Mouse (Mus musculus): Measurements from ENCODE around the gene Mif.

Mif gene

DNA sequence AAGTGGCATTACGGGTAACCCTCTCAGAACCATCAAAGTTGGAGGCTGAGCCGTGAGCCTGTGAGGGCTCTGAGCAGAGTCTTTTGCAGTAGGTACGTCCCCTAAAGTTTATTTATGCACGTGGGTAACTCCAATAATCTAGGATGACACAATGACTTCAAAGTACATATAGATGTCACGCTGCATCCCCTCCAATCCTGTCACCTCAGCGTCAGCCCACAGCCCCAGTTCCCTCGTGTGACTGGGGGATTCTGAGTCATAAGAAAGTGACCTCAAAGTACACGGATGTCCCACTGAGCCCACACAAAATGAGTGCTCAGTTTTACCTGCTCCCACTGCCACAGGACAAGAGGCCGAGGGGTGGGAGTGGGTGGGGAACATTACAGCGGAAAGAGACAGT is 20.9 kb downstream of the Mif start:
- DNase-seq (ENCODE audit: low read depth, low spot score) = no peak

DNA sequence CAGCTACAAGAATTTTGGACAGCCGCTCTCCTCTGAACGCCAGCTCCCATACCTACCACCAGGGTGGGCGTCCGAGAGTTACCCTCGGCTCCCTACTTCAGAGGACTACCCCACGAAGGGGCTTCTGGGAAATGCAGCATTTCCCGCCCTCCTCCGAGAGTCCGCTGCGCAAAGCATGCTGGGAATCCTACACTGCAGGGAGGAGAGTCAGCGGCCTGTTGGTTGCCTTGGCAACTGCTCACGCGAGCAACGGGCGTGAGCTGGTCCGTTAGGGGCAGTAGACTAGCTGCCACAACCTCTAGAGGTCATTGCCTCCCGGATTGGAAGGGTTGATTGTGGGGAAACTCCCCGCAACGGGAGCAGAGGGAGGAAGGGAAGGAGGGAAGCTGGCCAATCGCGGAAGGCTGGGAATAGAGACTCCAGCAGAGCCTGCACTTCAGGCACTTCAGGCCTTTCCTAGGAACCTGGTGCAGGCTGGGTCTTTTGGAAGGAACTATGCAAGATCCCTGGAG is 22.7 kb downstream of the Mif start, which contains the start of gene Gstt2:
TSS of gene Gstt2 (minus strand) at position 177 of the 512 bp plus-strand sequence.
- peak; percentile 85 for DNase-seq (ENCODE audit: low read depth, low spot score)

DNA sequence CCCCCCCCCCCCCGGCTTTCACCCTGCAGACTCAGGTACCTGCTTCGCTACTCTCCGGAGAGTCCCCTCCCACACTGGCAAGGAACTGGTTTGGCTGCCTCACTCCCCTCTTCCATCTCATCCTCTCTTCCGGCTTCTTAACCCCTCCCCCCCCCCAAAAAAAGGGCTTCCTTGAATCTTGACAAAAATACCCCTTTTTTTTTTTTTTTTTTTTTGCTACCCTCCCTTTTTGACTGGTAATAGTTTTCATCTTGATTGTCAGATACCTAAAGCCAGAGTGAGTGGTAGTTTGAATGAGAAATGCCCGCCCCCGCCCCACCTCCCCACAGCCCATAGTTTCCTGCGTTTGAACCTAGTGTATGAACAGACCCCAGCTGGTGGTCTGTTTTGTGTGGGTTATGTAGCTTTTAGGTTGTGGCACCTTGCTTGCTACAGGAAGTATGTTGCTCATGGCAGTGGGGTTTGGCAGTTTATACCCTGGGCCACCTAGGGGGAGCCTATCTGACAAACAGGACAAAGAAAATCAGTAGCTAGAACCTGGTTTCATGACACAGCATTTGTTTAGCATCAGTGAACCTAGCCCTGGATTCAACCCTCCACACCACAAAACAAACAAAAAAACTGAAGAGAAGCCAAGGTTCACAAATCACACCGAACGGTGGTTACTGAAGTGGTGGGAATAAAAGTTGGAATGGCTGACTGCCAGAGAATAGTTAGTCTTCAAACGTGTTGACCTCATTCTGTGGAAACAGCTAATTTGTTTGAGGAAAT is 24.1 kb downstream of the Mif start:
- DNase-seq (ENCODE audit: low read depth, low spot score) = no peak

DNA sequence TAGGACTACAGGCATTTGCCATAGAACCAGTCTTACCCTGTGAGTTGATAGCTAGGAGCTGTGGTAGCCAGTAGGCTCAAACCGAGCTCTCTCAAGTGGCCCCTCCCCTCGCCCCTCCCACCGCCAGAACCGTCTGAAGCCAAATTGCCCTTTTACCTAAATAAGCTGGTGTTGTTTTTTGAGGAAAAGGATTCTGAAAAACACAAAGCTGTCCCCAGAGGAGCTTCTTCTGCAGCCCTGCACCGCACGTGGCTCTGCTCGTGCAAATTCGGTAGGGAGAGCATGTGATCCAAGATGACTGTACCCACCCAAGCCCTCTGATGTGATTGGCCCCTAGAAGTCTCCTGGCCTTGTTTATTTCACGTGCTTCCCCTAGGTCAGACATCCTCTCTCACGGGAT is 24.7 kb downstream of the Mif start:
- DNase-seq (ENCODE audit: low read depth, low spot score) = peak; percentile 49

DNA sequence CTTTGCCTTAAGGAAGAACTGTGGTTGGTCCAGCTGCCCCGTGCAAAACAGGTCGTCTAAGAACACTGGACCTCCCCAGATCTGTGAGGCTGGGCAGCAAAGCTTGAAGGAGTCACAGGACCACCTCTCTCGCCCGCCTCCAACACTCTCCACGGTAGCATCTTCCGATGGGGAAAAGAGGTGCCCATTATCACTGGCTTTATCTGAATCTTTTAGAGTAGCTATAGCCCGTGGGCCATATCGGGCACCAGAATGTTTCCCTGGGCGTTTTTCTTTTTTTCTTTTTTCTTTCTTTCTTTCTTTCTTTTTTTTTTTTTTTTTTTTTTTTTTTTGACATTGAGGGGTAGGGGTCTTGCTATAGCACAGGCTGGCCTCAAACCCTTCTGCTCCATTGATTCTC is 25.3 kb downstream of the Mif start:
- no peak for DNase-seq (ENCODE audit: low read depth, low spot score)

DNA sequence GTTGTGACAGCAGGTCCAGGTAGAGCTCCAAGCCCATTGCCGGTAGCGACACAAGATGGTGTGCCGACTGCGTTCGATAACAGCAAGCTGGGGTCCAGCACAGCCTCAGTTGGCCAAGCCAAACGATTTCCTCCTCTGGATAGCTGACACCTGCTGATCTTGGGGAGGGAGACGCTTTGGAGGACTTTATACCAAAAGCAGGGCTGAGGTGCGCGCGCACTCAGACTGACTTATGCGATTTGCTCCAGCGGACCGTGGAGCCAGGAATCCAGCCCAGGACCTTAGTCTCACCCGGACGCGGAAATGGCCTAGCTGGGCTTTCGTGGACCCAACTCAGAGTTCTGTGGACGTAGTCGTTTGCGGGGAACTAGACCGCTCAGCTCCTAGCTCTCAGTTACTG is 25.8 kb downstream of the Mif start:
- peak; percentile 36 for DNase-seq (ENCODE audit: low read depth, low spot score)

DNA sequence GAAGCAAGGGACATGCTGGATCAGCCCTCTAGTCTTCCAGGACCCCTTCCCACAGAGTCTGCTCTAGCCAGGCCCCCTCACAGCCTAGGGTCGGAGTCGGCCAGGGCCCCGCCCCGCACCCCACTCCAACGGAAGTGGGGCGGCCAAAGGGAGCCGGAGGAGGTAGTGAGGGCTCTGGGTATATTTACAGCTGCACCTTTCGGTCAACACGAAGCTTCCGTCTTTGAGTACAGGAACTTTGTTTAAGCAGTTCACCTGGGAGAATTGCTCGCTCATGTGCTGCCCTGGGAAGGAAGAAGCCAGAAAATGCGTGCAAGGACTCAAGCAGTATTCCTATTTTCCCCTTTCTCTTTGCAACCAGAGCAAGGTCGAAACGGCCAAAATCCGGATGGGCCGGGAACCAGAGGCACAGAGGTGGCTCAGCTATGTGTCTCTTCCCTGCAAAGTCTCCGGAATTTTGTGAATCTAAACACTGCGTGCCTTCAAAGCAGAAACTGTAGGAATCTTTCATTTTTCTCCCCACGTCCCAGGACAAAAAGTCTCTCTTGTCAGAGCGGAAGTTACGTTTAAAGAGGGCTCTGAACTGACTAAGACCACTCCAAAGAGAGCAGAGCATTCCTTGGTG is 26.5 kb downstream of the Mif start:
- no peak for DNase-seq (ENCODE audit: low read depth, low spot score)

DNA sequence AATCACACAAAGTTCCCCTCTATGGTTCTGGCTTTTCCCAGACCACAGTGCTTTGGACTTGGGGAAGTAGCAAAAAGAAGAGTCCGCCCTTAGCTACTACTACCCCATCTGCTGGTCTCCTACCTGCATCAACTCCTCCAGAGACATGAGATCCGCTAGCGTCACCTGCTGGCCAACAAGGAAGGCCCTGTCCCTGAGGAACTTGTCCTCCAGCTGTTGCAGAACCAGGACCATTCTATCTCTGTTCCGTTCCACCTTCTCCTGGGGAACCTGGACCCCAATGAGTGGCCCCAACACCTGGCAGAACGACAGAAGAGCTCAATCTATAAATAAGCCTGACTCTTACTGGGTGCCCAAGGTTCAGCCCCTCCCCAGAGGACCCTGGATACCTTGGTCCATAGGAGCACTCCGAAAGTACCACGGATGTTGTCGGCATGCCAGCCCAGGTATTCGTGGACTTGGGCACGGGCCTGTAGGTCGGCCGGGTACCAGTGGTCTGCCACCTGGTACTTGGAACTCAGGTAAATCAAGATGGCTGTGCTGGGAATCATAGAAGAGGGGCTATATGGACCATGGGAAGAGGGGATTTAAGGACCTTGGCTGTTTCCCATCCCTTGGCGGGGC is 27.7 kb downstream of the Mif start:
- DNase-seq (ENCODE audit: low read depth, low spot score) = no peak

DNA sequence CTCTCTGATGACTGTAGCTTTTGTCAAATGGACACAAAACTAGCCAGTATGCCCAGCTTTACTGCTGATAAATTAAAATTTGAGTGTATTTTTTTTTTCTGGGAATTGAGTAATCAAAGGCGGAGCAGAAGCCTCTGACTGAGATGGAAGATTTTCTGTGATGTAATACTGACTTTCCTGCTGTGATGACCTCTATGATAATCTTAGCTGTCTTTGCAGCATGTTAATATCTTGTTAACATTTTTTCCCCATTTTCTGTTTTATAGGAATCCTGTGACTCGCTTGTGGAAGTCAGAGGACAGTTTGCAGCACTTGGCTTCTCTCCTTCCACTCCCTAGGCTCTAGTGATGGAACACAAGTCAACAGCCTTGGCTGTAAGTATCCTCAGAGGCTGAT is 29.8 kb downstream of the Mif start:
- no peak for DNase-seq (ENCODE audit: low read depth, low spot score)

DNA sequence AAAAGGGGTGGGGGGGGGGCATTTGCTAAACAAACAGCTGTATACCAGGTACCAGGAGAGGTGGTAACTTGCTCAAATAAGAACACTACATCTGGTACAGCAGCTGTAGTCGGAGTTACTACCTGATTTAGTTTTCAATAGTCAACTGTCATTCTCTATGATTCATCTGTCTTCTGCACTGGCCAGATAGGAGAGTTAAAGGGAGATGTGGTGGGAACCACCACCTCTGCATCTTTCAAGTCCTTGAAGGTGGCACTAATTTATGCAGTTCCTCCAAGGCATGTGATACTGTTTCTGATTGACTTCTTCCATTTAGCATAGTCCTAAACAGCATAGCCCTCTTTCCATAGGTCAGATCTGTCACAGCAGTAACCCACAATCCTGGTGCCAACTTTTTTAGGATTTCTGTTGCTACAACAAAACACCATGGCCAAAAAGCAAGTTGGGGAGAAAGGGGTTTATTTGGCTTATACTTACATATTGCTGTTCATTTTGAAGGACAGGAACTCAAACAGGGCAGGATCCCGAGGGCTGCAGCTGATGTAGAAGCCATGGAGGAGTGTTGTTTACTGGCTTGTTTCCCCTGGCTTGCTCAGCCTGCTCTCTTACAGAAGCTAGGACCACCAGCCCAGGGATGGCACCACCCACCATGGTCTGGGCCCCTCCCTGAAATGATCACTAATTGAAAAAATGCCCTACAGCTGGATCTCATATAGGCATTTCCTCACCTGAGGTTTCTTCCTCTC is 30.3 kb downstream of the Mif start:
- DNase-seq (ENCODE audit: low read depth, low spot score) = no peak

DNA sequence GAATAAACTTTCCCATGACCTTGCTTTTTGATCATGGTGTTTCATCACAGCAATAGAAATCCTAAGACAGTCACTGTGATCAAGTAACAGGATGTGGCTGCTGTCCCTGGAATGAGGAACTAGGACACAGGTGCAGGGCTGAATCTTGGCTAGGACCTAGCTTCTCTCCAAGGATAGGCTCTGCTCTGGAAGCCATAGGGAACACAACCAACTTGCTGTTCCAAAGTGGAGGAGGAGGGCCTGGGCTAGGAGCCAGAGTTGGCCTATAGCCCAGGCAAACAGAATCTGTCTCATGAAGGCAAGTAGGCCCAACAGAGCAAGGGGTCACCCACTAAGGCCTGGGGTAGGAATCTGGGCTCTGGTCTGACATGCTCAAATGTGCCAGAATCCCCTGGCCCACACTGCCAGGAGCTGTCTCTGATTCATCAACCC is 31.5 kb downstream of the Mif start:
- no peak for DNase-seq (ENCODE audit: low read depth, low spot score)

DNA sequence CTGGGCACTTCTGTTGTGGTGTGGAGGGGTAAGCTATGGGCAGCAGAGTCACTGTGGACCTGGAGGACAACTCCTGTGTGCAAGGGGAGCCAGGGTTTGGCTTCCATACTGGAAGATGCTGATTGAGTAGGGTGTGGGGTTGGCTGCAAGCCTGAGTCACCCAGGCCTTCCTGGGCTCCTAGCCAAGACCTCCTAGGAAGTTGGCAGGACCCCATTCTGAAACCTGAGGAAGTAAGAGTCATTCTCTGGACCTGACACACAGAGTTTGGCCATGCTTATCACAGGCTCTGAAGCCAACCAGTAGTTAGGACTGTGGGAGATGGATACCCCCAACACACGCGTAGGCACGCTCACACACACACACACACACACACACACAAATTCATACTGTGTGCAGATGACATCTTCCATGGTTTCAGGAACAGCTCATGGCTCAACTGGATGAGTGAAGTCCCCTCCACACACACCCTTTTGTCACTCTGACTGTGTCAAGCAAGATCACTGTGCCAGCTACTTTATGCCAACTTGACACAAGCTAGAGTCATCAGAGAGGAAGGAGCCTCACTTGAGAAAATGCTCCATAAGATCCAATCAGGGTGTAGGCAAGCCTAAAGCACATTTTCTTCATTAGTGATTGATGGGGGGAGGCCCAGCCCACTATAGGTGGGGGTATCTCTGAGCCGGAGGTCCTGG is 32.2 kb downstream of the Mif start:
- no peak for DNase-seq (ENCODE audit: low read depth, low spot score)

DNA sequence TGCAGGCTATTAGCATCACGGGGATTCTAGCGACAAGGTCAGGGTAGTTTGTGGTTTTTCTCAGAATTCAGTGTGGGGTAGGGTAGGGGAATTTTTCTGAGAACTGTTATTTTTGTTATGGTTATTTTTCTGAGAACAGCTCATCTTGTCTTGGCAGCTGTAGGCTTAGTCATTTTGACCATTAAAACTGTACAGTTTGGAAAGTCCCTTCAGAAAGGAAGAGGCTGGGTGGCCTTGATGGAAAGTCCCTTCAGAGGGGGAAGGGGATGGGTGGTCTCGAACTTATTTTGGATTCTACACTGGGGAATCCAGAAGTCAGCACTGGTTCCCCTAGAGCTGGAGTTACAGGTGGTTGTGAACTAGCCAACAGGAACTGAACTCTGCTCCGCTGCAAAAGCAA is 35.5 kb downstream of the Mif start:
- no peak for DNase-seq (ENCODE audit: low read depth, low spot score)

DNA sequence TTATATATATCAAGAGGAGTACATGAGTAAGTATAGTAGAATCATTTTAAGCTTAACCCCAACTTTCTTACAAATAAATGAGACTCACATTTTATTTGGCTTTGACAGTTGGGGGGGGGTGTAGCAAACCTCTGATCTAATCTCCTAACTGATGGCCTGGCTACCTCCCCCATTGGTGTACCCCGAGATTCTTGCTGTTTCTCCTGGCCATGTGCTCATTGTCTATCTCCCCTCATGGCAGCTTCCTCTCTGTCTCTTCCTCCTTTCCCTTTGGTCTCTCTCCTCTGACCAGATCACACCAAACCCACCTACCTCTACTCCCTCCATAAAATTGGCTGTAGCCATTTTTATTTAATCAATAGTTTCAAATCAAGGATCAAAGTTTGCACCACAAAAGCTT is 36.3 kb downstream of the Mif start:
- no peak for DNase-seq (ENCODE audit: low read depth, low spot score)

DNA sequence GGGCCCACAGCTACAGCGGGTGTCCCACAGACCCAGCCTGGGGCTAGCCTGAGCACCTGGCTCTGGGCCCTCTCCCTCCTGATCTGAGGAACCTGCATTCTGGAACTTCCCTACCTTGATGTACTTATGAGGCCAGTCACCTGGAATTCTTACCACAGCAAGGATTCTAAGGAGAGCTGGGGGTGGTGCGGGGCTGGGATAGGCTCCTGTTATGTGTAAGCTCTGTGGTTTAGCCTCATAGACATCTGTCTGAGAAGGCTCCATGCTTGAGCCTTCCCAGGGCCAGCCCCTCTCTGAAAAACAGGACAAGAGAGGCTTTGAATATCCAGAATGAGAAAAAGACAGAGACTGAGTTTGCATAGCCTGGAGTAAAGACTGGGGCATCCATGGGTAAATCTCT is 37.6 kb downstream of the Mif start, which contains the start of gene Gstt4:
TSS of gene Gstt4 (minus strand) at position 101 of the 400 bp plus-strand sequence.
- DNase-seq (ENCODE audit: low read depth, low spot score) = no peak

DNA sequence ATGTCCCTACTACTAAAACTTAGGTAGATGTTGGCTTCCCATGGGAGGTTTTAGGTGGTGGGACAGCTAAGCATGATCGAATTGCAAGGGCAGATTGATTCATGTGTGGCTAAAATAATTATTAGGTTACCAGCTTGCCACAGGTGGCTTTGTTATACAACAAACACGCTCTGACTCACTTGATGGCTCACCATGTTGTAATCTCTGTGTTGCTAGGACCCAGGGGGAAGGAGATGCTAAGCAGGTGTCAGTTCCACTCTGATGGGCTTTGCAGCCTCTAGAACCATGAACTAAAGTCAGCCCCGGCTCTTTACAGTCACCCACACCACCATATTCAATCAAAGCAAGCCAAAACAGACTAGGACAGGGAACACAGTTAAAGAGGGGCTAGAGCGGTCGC is 40.2 kb downstream of the Mif start:
- no peak for DNase-seq (ENCODE audit: low read depth, low spot score)

DNA sequence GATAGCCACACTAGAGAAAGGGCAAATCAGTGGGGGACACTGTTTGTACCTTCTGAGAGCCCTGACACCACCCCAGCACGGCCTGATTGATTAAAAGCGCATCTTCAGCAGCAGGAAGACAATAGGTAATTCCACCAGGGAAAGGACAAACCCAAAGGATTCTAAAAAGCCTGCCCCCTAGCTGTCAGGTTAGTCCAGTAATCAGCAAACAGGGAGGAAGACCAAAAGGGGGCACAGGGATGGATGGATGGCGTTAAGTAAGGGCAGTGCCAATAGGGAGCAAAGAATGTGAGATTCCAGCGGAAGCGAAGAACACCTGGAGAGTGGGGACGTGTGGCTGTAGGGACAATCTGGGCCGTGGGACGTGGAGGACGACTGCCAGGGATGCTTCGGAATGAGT is 41.4 kb downstream of the Mif start:
- no peak for DNase-seq (ENCODE audit: low read depth, low spot score)

Measured in retina, adult 2 months (tissue).